Mouse (Mus musculus): ENCODE data around the gene Kcnk10. TPM values are rescaled to one million over a fixed set of nuclear protein-coding genes. Genes with fewer than 3 reads are reported as not detected.
"Not testable (repeated sequence)": the region's sequence is repeated elsewhere in the genome, so short reads cannot be mapped to it uniquely, and the experiment has no call there.

The Kcnk10 gene
- 0.98 and 2.1 TPM in 2 replicates for total RNA-seq (2017)

DNA sequence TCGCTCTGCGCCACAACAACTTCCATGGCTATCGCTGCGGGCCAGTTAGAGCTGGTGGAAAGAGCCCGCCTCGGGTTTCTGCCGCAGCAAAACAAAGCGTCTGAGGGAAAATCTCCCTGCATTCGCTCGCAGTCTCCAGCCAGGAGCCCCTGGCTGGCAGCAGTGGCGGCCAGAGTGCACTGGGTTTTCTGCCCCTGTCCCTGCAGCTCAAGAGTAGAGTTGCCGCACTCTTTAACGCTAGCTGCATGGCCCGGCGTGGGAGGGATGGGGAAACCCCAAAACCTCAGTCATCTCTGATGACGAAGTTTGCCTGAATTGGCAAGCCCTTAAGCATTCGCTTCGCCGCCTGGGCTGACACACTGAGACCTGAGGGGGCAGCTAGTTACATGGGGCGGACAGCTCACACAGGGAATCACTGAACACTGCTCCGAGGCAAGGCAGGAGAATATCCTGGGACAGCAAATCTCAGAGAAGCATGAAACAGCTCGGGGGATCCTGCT is at the start of gene Kcnk10:
Gene Kcnk10, minus strand, starts transcription at position 450 of the 500 bp plus-strand sequence.
- peak; percentile 81 for ATAC-seq (ENCODE audit: extremely low read depth, insufficient number of reproducible peaks, low FRiP score, poor library complexity, severe bottlenecking)

DNA sequence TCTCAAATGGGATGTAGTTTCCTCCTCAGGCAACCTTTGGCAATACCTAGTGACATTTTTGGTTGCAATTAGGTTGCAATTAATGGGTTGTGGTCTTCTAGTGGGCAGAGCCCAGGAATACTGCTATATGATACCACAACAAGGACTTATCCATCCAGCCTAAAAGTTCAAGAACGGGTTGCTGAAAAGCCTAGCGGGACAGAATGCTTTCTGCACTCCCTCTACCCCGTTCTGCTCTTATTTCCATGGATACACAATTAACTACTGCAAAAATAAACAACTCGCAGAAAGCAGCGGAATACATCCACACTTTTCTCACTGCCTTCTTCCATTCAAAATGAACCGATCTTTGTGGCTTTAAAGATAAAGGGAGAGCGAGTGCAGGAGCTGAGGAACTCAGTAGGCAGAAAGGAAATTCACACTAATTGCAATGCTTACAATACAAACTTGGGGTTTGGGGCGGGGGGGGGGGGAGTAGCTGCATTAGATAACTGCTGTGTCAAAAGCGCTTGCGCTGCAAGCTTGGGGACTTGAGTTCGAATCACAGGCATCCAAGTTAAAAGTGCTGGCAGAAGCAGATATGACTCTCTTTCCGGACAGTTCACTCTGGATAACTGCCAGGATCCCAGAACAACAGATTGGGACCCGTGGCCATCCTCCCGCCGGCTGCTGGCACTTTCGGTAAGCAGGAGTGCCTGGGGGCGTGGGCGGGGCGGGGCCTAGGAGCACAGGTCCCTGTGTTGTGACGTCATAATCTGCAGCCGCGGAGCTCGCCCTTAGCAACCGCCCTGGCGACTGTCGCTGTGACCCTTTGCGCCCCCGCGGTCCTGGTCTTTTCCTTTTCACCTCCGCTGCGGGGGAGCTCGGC is 49.5 kb upstream of the Kcnk10 start, which contains the start of gene Spata7:
Gene Spata7, plus strand, starts transcription at position 766 of the 868 bp plus-strand sequence.
- ATAC-seq (ENCODE audit: extremely low read depth, insufficient number of reproducible peaks, low FRiP score, poor library complexity, severe bottlenecking), result peak; percentile 79

DNA sequence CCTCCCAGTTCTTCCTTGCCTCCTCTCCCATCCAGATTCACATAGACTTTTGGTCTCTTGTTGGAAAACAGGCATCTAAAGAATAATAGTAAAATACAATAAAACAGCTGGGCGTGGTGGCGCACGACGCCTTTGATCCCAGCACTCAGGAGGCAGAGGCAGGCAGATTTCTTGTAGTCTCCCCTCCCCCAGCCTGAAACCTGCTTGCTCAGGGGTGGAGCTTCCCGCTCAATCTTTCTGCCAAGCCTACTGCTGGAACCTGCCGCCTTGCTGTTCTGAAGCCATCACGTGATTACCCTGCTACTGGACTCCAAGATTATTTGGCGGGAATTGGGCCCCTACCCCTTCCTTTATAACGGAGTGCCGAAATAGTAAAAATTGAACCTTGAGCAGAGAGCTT is 45.2 kb upstream of the Kcnk10 start:
- not testable (repeated sequence) for ATAC-seq (ENCODE audit: extremely low read depth, insufficient number of reproducible peaks, low FRiP score, poor library complexity, severe bottlenecking)

DNA sequence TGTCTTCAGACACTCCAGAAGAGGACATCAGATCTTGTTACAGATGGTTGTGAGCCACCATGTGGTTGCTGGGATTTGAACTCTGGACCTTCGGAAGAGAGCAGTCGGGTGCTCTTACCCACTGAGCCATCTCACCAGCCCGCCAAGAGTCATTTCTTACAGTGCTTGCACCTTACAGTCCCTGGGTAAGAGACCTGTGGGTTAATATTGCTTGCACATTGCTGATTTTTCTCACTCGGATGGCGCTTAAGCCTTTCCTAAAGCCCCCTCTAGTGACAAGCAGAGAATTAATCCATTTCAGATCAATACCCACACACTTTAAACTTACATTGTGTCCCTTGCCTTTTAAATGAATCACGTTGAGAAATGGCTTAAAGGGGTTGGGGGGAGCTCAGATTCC is 42.8 kb upstream of the Kcnk10 start:
- ATAC-seq (ENCODE audit: extremely low read depth, insufficient number of reproducible peaks, low FRiP score, poor library complexity, severe bottlenecking), result not testable (repeated sequence)

DNA sequence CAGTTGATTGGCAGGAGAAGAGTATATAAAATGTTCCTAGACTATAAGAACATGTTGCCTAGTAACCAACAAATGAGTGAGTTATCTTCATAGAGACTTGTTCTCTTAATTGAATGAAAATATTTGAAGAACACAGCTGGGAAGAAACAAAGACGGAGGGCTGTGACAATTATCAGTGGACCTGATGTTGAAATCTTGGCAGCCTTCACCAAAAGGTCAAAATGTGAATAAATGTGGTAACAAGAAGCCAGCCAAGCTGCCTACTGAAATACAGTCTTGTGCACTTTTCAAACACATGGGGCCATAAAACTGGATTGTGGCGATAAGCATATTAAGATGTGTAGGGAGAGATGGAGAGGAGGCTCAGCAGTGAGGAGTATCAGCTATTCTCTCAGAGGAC is 41.4 kb upstream of the Kcnk10 start:
- no peak for ATAC-seq (ENCODE audit: extremely low read depth, insufficient number of reproducible peaks, low FRiP score, poor library complexity, severe bottlenecking)

DNA sequence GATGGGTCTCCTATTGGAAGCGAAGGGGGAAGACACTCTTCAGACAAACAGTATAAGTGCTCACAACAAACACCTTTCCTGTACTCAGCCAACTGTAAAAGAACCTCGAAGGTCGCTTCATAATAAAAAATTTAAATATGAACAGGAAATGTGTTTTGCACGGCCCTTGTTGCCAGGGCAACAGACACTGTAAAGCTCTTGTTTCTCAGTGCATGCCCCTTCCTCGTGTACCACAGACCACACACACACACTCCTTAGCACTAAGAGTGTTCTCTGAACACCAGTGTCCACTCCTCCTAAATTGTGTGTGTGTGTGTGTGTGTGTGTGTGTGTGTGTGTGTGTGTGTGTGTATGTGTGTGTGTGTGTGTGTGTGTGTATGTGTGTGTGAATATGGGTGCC is 37.6 kb upstream of the Kcnk10 start:
- peak; percentile 60; the same call in 1 of the 2 replicates for ATAC-seq (ENCODE audit: extremely low read depth, insufficient number of reproducible peaks, low FRiP score, poor library complexity, severe bottlenecking)

DNA sequence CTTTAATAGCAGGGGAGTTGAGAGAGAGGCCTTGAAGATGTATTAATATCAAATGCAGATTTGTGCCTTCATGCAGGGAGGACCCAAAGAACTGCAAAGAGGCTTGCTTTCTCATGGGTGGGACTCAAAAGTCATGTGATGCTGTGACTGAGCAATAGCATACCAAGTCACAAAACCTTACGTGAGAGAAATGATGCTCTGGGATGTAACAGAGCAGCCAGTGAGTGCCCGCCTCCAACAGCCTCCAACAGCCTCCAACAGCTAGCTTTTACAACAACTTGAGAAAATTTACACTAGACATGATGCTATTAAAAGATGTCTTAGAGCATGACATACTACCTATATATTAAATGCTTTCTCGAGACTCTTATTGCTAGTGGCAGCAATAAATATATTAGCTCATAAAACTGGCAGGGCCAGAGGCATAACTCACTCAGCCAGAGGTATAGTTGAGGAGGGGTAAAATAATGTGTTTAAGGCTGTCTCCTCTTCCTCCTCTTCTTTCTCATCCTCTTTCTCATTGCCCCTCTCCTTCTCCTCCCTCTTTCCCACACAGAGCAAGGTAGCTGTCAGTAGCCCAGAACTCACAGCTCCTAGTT is 36.9 kb upstream of the Kcnk10 start:
- ATAC-seq (ENCODE audit: extremely low read depth, insufficient number of reproducible peaks, low FRiP score, poor library complexity, severe bottlenecking), result no peak

DNA sequence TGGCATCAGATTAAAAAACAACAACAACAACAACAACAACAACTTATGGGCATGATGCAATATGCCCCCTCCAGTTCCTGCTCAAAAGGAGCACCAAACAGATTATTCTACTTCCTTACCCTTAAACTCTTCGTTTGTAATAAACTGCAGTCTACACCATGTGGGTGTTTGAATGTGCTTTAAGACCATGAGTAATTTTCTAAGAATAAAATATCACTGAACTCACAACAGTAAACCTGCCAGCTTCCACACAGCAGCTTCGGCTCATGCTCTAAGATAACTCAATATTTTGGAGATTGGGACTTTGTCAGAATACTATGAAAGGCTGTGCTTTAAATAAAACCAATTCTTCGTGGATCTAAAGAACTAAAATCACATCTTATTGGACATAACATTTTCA is 32.2 kb upstream of the Kcnk10 start:
- ATAC-seq (ENCODE audit: extremely low read depth, insufficient number of reproducible peaks, low FRiP score, poor library complexity, severe bottlenecking), result no peak

DNA sequence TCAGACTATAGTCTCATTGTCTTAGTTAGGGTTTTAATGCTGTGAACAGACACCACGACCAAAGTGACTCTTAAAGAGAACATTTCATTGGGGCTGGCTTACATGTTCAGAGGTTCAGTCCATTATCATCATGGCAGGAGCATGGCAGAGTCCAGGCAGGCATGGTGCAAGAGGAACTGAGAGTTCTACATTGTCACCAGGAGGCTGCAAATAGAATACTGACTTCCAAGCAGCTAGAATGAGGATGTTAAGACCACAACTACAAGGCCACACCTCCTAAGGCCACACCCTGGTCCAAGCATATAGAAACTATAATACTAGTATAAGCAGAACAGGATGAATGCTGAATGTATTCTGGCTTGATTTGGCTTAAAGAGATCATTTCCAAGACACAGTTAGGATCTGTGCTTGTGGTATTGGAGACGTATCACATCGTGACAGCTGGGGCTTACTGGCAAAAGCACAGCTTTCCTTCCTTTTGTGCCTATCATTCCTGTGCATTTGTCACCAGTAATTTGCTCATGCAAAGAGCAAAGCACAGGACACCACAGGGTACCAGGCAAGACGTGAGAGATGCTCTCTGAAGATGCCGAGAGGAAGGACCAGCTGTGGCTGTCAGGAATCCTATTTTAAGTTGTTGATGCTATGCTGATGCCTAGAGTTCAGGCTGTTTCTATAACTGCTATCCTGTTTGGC is 28.6 kb upstream of the Kcnk10 start:
- peak; percentile 66; the same call in 1 of the 2 replicates for ATAC-seq (ENCODE audit: extremely low read depth, insufficient number of reproducible peaks, low FRiP score, poor library complexity, severe bottlenecking)

DNA sequence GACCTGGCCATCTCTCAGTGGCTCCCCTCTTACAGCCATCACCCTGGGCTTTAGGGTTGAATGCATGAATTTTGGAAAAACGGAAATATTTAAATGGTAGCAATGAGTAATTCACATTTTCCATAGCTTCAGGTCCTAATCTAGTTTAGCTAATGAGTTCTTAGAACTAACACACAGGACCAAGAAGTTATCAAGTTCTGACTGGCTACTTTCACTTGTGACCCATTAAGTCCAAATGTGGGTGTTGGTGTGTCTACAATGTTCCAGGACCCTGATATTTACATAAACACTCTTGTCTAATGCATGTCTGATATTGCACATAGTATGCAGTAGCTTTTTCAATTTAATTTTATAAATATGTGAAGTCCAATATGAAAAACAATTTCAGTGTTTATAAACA is 27.2 kb upstream of the Kcnk10 start:
- ATAC-seq (ENCODE audit: extremely low read depth, insufficient number of reproducible peaks, low FRiP score, poor library complexity, severe bottlenecking), result no peak

DNA sequence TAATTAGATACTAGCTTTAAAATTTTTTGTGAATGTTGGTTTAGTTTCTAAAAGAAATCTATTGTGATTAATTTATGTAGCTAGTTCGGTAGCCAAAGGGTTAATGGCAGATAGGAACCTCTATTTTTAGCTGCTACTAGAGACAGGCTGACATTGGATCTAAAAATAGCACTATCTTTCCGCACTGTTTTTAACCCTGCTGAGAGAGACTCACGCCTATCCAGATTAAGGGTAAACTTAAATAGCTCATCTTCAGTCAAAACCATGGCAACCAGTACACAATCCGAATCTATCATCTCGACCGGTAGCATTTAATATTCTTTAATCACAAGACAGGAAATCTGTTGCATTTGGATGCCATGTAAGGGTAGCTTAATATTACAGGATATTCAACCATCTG is 24.0 kb upstream of the Kcnk10 start:
- ATAC-seq (ENCODE audit: extremely low read depth, insufficient number of reproducible peaks, low FRiP score, poor library complexity, severe bottlenecking), result no peak

DNA sequence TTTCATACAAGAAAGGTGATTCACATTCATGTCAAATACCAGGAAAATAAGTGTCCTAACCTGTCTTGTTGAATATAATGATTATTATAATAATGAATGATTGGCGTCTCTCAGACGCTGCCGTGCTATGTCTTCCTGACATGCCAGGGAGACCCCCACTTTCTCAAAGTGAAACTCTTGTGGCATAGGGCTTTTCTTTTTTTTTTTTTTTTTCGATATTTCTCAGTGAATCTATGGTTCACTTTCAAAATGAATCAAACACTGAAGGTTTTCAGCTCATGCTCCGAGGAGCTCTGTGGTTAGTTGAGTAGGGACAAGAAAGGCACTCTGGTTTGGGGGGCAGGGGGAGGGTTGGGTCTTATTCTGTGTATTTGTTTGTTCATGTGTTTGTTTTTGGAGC is 22.8 kb upstream of the Kcnk10 start:
- no peak for ATAC-seq (ENCODE audit: extremely low read depth, insufficient number of reproducible peaks, low FRiP score, poor library complexity, severe bottlenecking)

DNA sequence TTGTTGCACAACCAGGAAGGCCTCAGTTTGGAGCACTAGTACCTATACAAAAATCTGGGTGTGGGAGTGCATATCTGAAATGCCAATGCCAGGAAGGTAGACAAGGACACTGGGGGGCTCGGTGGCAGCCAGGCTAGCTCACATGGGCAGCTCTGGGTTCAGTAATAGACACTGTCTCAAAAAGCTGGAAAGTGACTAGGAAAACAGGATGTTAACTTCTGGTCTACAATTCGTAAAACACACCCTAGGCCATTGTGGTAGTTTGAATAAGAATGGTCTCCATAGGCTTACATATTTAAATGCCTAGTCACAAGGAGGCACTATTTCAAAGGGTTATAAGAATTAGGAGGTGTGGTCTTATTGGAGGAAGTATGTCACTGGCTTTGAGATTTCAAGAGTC is 12.9 kb upstream of the Kcnk10 start:
- no peak for ATAC-seq (ENCODE audit: extremely low read depth, insufficient number of reproducible peaks, low FRiP score, poor library complexity, severe bottlenecking)

DNA sequence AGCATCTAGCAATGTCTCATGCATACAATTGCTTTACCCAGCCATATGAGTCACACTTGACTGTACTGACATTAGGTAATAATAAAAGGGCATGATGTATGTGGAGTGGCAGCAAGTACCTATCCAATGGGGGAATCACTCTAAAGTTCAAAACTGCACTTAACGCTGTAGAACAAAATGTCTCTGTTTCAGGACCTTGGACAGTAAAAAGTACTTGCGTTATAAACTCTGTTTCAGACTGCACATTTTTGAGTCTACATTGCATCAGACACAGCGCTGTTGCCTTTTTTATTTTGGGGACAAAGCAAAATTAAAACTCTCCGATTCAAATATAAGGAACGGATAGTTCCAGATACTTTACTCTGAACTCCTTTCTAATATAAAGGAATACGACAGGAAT is 10.5 kb upstream of the Kcnk10 start:
- ATAC-seq (ENCODE audit: extremely low read depth, insufficient number of reproducible peaks, low FRiP score, poor library complexity, severe bottlenecking), result no peak

DNA sequence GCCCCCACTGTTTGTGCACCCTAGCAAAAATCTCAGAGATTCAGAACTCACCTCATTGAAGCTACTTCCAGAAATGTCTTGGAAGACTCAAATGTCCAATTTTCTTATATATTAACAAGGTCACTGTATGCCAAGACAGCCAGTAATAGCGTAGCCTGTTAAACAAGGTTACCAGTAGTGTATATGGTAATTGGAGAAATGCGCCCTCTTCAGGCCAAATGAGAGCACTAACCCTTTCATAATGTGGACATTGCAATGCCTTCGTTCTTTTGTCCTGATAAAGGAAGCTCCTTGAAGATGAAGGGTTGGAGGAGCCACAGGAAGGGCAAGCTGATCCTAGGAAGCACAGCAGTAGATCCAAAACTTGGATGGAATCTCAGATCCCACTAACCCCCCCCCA is 7.2 kb upstream of the Kcnk10 start:
- peak; percentile 36; the same call in 1 of the 2 replicates for ATAC-seq (ENCODE audit: extremely low read depth, insufficient number of reproducible peaks, low FRiP score, poor library complexity, severe bottlenecking)

DNA sequence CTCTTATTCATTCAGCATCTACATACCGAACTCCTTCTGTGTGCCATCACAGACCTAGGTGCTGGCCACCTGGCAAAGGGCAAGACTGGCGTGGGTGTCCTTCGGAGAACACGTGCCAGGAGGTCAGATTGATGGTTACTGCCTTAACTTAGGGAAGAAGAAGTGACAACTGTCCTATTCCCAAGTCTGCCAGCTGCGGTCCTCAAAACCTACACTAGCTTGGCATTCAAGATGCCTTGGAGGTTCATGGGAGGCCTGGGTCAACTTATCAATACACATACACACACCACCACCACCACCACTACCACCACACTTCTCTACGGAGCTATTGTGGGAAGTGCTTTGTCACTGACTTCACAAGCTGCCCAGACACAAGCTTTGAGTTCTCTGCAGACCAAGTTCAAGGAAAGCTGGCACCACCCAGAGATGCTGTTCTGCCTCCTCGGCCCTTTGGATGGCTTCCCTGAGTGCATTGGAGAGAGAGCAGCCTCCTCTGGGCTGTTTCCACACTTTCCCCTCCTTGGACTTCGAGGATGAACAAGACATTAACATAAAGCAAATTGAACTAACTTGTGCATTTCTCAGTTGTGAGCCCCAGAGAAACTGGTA is 2.1 kb downstream of the Kcnk10 start:
- no peak for ATAC-seq (ENCODE audit: extremely low read depth, insufficient number of reproducible peaks, low FRiP score, poor library complexity, severe bottlenecking)

DNA sequence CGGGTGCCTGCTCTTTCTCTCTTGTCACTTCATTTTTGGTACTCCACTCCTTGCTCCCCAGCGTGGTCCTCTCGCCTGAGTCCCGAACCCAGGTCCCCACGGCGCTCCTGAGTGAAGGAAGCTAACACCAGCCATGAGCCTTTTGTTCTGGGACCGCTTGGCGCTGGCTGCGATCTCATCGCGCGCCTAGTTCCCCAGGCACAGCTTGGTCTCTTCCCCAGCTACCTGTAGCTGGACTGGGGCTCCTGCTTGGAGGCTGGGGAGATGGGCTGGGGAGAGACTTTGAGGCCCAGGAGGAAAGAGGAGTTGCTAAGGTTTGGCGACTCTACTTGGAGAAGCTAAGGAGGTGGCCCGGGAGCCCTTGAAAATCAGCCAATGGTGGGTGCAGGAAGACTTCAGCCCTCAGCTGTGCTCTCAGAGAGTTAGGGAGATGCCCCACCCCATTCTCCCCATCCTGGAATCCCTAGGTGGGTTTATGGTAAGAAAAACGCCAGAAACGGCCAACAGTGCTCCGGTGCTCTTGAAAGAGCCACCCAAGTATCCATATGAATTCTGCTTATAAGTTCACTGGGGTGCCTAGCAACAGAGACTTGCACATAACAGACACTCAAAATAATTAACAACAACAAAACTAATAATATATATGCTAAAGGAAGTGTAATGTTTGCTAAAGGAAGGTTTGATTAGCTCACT is 2.8 kb downstream of the Kcnk10 start:
- no peak for ATAC-seq (ENCODE audit: extremely low read depth, insufficient number of reproducible peaks, low FRiP score, poor library complexity, severe bottlenecking)

DNA sequence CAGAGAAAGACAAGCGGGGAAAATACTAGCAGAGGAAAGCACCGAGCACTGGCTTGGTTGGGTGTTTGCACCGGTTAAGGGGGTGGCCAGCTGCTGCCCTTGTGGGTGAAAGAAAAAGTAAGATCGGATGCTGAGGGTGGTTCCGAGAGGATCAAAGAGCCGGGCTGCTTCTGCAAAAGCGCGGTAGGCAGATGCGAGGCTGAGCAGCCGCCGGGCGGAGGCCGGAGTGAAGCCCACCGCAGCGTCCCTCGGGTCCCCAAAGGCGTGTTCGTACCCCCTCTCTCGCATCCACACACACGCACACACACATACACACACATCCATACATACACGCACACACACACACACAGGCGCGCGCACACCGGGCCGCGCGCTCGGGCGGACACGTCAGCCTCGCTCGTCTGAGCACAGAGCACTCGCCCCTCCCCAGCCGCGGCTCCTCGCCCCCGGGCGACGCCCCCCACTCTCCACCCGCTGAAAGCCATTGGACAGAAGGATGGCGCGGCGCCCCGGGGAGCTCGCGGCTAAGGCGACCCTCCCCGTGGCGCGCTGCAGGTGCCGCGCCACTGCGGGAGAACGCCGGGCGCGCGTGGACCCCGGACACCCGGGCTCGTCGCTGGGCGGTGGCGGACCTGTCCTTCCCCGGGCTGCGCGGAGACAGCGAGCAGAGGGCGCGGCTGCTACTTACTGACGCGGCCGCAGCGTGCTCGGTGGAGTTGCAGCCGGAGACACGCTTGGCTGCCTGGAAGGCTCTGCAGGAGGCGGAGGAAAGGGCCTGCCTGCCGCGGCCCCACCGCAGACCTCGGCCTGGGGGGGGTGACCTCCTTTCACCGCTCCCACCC is 3.5 kb downstream of the Kcnk10 start:
- peak; percentile 66 for ATAC-seq (ENCODE audit: extremely low read depth, insufficient number of reproducible peaks, low FRiP score, poor library complexity, severe bottlenecking)
